Mouse (Mus musculus): Measurements from ENCODE around the gene Selenbp2.

- TF ChIP-seq CTCF (IDR thresholded peaks at IDR 0.05; ENCODE audit: low read depth, low read length) (no peak), POLR2A (IDR thresholded peaks at IDR 0.05; ENCODE audit: extremely low read depth, insufficient read depth, low read length) (no peak)
Measured at GRCm38 (mm10) chr3:94680783-94681182, 12.6 kb upstream of the Selenbp2 start.

All from liver, adult 2 months (tissue).